Mouse (Mus musculus) natural killer cell, adult 2 months (primary cell): ENCODE results near the gene Prrt4.

Source experiments
- DNase-seq, 2 experiments: peaks; one replicate each; pipeline ENCODE4 v3.0.0; 2022; ENCODE audit warnings: low spot score in 2 of 2

The Prrt4 gene

DNA sequence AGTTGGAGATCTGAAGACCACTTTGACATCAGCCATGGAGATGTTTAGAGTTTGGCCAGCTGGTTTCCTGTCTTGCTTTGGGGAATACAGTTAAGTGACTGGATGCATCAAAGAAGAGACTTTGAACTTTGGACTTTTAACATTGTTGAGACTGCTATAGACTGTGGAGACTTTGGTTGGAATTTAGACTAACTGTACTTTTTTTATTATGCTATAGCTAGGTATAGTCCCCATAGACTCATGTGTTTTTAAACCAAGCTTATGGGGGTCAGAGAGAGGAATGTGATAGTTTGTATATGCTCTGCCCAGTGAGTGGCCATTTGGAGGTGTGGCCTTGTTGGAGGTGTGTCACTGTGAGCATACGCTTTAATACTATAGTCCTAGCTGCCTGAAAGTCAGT, 29.4 kb downstream of the Prrt4 start:
- no peak for DNase-seq

- DNase-seq = no peak
Measured at GRCm38 (mm10) chr6:29147407-29148010, 31.9 kb downstream of the Prrt4 start.

DNA sequence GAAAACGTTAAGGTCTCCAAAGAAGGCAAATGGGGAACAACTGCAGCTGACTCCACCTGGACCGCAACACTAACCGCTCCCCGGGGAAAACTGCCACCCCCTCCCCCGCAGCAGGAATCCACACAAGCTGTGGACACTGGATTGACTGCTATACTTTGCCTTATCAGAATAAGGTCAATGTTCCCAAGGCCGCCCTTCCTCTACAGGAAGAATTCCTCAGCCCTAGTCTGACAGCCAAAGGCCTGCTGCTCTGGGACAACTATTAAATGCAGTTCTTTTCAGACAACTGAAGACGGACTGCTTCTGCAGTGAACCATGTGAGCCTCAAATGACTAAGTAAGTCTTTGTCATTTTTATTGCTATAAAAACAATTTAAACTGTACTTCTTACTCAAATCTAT, 32.7 kb downstream of the Prrt4 start:
- DNase-seq = no peak

- no peak for DNase-seq
Measured at GRCm38 (mm10) chr6:29145456-29146307, 33.7 kb downstream of the Prrt4 start.

- no peak for DNase-seq
Measured at GRCm38 (mm10) chr6:29144971-29145370, 34.4 kb downstream of the Prrt4 start.

- peak in 1 of 2 experiments; percentile 22 for DNase-seq
Measured at GRCm38 (mm10) chr6:29143608-29144007, 35.8 kb downstream of the Prrt4 start.

GRCm38 (mm10) chr6:29137441-29137840, 41.9 kb downstream of the Prrt4 start:
- no peak for DNase-seq

DNA sequence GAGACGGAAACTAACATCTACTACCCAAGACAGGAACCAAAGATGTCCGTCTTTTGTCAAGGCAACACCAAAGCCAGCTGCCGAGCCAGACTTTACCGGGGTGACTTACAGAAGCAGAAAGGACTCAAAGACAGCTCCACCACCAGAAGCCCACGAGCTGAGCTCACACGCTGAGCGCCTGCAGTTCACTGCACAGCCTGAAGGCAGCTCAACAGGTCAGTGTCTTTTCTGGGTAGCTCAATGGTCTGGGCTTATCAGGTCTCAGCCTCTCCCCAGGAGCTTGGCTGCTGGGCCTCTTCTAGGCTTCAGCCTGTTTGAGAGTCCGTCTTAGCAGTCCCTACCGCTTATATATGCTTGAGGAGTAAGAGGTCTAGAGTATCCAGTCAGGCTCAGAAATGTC, 46.3 kb downstream of the Prrt4 start:
- DNase-seq = no peak

DNA sequence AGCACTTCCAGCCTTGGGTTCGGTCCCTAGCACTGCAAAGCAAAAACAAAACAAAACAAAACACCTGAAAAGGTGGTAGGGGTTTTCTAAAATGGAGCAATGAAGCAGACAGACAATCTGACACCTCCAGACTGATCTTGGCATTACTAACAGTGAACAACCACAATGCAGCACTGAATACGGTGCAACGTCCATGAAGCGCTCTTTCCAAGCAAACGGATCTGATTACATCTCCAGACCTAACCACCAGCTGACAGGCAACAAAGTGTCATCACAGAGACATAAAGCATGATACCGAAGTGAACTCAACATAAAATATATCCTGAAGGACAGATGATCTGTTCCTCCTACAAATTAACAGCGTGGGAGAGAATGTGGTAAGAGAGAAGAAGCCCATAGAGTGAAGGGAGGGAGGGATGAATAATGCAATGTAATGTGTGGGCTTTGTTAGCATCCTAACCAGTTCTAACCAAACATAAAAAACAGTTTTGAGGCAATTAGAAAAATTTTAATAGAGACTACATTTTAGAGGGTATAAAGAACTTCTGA, 52.4 kb downstream of the Prrt4 start:
- DNase-seq = no peak

- DNase-seq = no peak
Measured at GRCm38 (mm10) chr6:29119990-29120389, 59.4 kb downstream of the Prrt4 start.
